Mouse (Mus musculus) ES-E14 (cell line): ENCODE measurements around the gene Herc1. TPM values are rescaled to one million over a fixed set of nuclear protein-coding genes. Genes with fewer than 3 reads are reported as not detected.

Experiments used
- DNase-seq: peaks from one replicate; pipeline ENCODE4 v3.0.0-alpha.2; 2013; ENCODE audit warnings: low read depth, low spot score
- H3K27ac ChIP-seq: 2 replicates; pipeline ENCODE4 v1.5.1; 2012; ENCODE audit warnings: low read depth, mild to moderate bottlenecking, low read length, moderate library complexity, mixed read lengths; ENCODE audit not compliant: poor library complexity, insufficient read depth, severe bottlenecking
- H3K36me3 ChIP-seq: 2 replicates; pipeline ENCODE4 v1.6.1; 2012; ENCODE audit warnings: mild to moderate bottlenecking, low read length, moderate library complexity, mixed read lengths; ENCODE audit not compliant: control insufficient read depth, poor library complexity, insufficient read depth, severe bottlenecking
- H3K4me1 ChIP-seq, 2 experiments: fragments of 150-350 bp in 1 of 2; sonication (generic) in 1 of 2; 2 replicates each; pipeline ENCODE4 v1.6.1; 2012; ENCODE audit warnings: low read length in 2 of 2, mild to moderate bottlenecking in 1 of 2, mixed read lengths in 1 of 2; ENCODE audit not compliant: control insufficient read depth in 2 of 2, insufficient read depth in 2 of 2, poor library complexity in 1 of 2
- H3K4me3 ChIP-seq, 2 experiments: fragments of 150-350 bp in 1 of 2; sonication (generic) in 1 of 2; 2 replicates each; pipeline ENCODE4 v1.5.1; 2012; ENCODE audit warnings: low read length in 2 of 2, low read depth in 1 of 2, mild to moderate bottlenecking in 1 of 2, mixed read lengths in 1 of 2; ENCODE audit not compliant: insufficient read depth in 1 of 2, poor library complexity in 1 of 2, severe bottlenecking in 1 of 2
- H3K9ac ChIP-seq: 2 replicates; pipeline ENCODE4 v1.6.1; 2012; ENCODE audit warnings: low read depth, mild to moderate bottlenecking, low read length, mixed read lengths; ENCODE audit not compliant: poor library complexity, insufficient read depth, severe bottlenecking
- H3K9me3 ChIP-seq: fragments of 150-350 bp; sonication (generic); 2 replicates; pipeline ENCODE4 v1.6.1; 2012; ENCODE audit warnings: low read depth, mild to moderate bottlenecking, low read length; ENCODE audit not compliant: control insufficient read depth, insufficient read depth
- CHD2 ChIP-seq: IDR thresholded peaks from 2 replicates; pipeline ENCODE4 v1.6.1; 2014; ENCODE audit warnings: mild to moderate bottlenecking, low read depth, low read length, inconsistent platforms
- HCFC1 ChIP-seq: IDR thresholded peaks from 2 replicates; pipeline ENCODE4 v1.6.1; 2012; ENCODE audit warnings: low read length, inconsistent platforms, borderline replicate concordance; ENCODE audit not compliant: insufficient read depth
- MAFK ChIP-seq: IDR thresholded peaks from 2 replicates; pipeline ENCODE4 v1.6.1; 2014; ENCODE audit warnings: mild to moderate bottlenecking, low read depth, low read length, inconsistent platforms; ENCODE audit not compliant: insufficient read depth
- ZC3H11A ChIP-seq: IDR thresholded peaks from 2 replicates; pipeline ENCODE4 v1.6.1; 2012; ENCODE audit warnings: low read depth, mild to moderate bottlenecking, inconsistent platforms, low read length, borderline replicate concordance
- ZNF384 ChIP-seq: IDR thresholded peaks from 2 replicates; pipeline ENCODE4 v1.6.1; 2012; ENCODE audit warnings: low read depth, low read length, inconsistent platforms
- in situ Hi-C, 2 experiments: fragments of 600-800 bp; cut with MboI; formaldehyde crosslinking; loops; one replicate each; pipeline ENCODE4 v1.15.1; 2025; ENCODE audit warnings: low sequenced_read_pairs in 2 of 2, inconsistent platforms in 1 of 2; ENCODE audit not compliant: unreplicated experiment in 2 of 2
- total RNA-seq: library from RNA; depleted of rRNA; stranded (reverse); fragments of 300-350 nt; gene quantifications from 2 replicates; pipeline ENCODE4 v1.2.3, GENCODE M21; 2012

Gene Herc1
- total RNA-seq, 1 experiment, result 43.3 TPM

GRCm38 (mm10) chr9:66510944-66511343 lies 160.7 kb downstream of the Herc1 start:
- peak overlapping the region; percentile 80 for H3K9ac ChIP-seq
- in situ Hi-C loops, result no loop called here
- peaks cover 9 to 11% of the 10 kb centered on the region in 2 experiments; a peak in 3 of 4 replicates for H3K4me1 ChIP-seq
- no peak for DNase-seq
- no peak overlapping the region for H3K27ac ChIP-seq
- H3K36me3 ChIP-seq, result peaks cover 8% of the 10 kb centered on the region
- TF ChIP-seq ZNF384 (no peak), MAFK (no peak), CHD2 (no peak), HCFC1 (no peak), ZC3H11A (no peak)
- no peaks in the 10 kb centered on the region for H3K9me3 ChIP-seq
- H3K4me3 ChIP-seq, result peak overlapping the region; percentile 75 to 81

- peak; percentile 68 for DNase-seq
- peaks cover 8% of the 10 kb centered on the region for H3K36me3 ChIP-seq
- TF ChIP-seq HCFC1 (peak; percentile 53; the same call in 1 of the 2 replicates), CHD2 (no peak)
- no peaks in the 10 kb centered on the region for H3K9me3 ChIP-seq
- peak overlapping the region; percentile 74 for H3K27ac ChIP-seq
- H3K4me1 ChIP-seq, result peaks cover 9 to 11% of the 10 kb centered on the region in 2 experiments; a peak in 3 of 4 replicates
- in situ Hi-C loops, result no loop called here
- H3K9ac ChIP-seq, result peak overlapping the region; percentile 82
- H3K4me3 ChIP-seq, result peak overlapping the region; percentile 75 to 81
Observed at GRCm38 (mm10) chr9:66511580-66512350, 161.5 kb downstream of the Herc1 start.

- in situ Hi-C loops, result no loop called here
- TF ChIP-seq HCFC1, result no peak
- no peak for TF ChIP-seq ZC3H11A
- no peak for TF ChIP-seq ZNF384
- no peak for TF ChIP-seq MAFK
- no peak for TF ChIP-seq CHD2
- Histone ChIP-seq H3K4me1 (peaks cover 9 to 11% of the 10 kb centered on the region in 2 experiments; a peak in 3 of 4 replicates), H3K36me3 (peaks cover 8% of the 10 kb centered on the region), H3K27ac (peak overlapping the region; percentile 74), H3K9me3 (no peaks in the 10 kb centered on the region), H3K9ac (peak overlapping the region; percentile 82), H3K4me3 (peak overlapping the region; percentile 75 to 81)
- DNase-seq, result peak; percentile 83
Observed at GRCm38 (mm10) chr9:66512351-66512671, 162.1 kb downstream of the Herc1 start.

- Histone ChIP-seq H3K27ac (no peak overlapping the region; the same call in 1 of the 2 replicates), H3K9ac (no peak overlapping the region), H3K9me3 (no peaks in the 10 kb centered on the region), H3K36me3 (peaks cover 5% of the 10 kb centered on the region; the same call in 1 of the 2 replicates), H3K4me1 (peaks cover 9 to 11% of the 10 kb centered on the region in 2 experiments; a peak in 3 of 4 replicates), H3K4me3 (peak overlapping the region in 1 of 2 experiments; percentile 81; a peak in 1 of 4 replicates)
- in situ Hi-C loops, result no loop called here
- no peak for TF ChIP-seq ZC3H11A
- no peak for TF ChIP-seq HCFC1
- no peak for TF ChIP-seq ZNF384
- no peak for TF ChIP-seq CHD2
- TF ChIP-seq MAFK, result no peak
- no peak for DNase-seq
Observed at GRCm38 (mm10) chr9:66513150-66513549, 162.9 kb downstream of the Herc1 start.
